Mouse (Mus musculus): ENCODE results near the gene Ran.
A peak's percentile ranks its signal among the peaks of the same experiment; 100 is the strongest.

Gene Ran

GRCm38 (mm10) chr5:129015540-129015939, 4.3 kb upstream of the Ran start:
- no peak for DNase-seq (ENCODE audit: low spot score)

GRCm38 (mm10) chr5:129016370-129016769, 3.5 kb upstream of the Ran start:
- DNase-seq (ENCODE audit: low spot score), result no peak

GRCm38 (mm10) chr5:129018782-129019489, 933 bp upstream of the Ran start:
- DNase-seq (ENCODE audit: low spot score), result no peak

- no peak for DNase-seq (ENCODE audit: low spot score)
Measured at GRCm38 (mm10) chr5:129020300-129020668, 415 bp downstream of the Ran start.

GRCm38 (mm10) chr5:129020731-129021130, 862 bp downstream of the Ran start:
- DNase-seq (ENCODE audit: low spot score), result peak; percentile 25

GRCm38 (mm10) chr5:129025048-129025447, 5.2 kb downstream of the Ran start:
- peak; percentile 47 for DNase-seq (ENCODE audit: low spot score)

- DNase-seq (ENCODE audit: low spot score), result no peak
Measured at GRCm38 (mm10) chr5:129025725-129026124, 5.9 kb downstream of the Ran start.

GRCm38 (mm10) chr5:129026171-129026570, 6.3 kb downstream of the Ran start:
- no peak for DNase-seq (ENCODE audit: low spot score)

- no peak for DNase-seq (ENCODE audit: low spot score)
Measured at GRCm38 (mm10) chr5:129026637-129027036, 6.8 kb downstream of the Ran start.

- DNase-seq (ENCODE audit: low spot score), result no peak
Measured at GRCm38 (mm10) chr5:129029131-129029723, 9.4 kb downstream of the Ran start.

GRCm38 (mm10) chr5:129036678-129037077, 16.8 kb downstream of the Ran start:
- no peak for DNase-seq (ENCODE audit: low spot score)

- no peak for DNase-seq (ENCODE audit: low spot score)
Measured at GRCm38 (mm10) chr5:129037739-129038138, 17.9 kb downstream of the Ran start.

GRCm38 (mm10) chr5:129045641-129046580, 26.0 kb downstream of the Ran start:
- DNase-seq (ENCODE audit: low spot score), result no peak

GRCm38 (mm10) chr5:129049372-129049771, 29.5 kb downstream of the Ran start:
- DNase-seq (ENCODE audit: low spot score), result peak; percentile 74

- DNase-seq (ENCODE audit: low spot score), result no peak
Measured at GRCm38 (mm10) chr5:129051910-129052309, 32.0 kb downstream of the Ran start.

- peak; percentile 52 for DNase-seq (ENCODE audit: low spot score)
Measured at GRCm38 (mm10) chr5:129052636-129053355, 32.9 kb downstream of the Ran start.

GRCm38 (mm10) chr5:129054675-129055284, 34.9 kb downstream of the Ran start:
- DNase-seq (ENCODE audit: low spot score), result no peak

GRCm38 (mm10) chr5:129059116-129059515, 39.2 kb downstream of the Ran start:
- DNase-seq (ENCODE audit: low spot score), result no peak

- peak; percentile 81 for DNase-seq (ENCODE audit: low spot score)
Measured at GRCm38 (mm10) chr5:129061579-129061978, 41.7 kb downstream of the Ran start.

GRCm38 (mm10) chr5:129063037-129063791, 43.3 kb downstream of the Ran start:
- peak; percentile 88 for DNase-seq (ENCODE audit: low spot score)

- no peak for DNase-seq (ENCODE audit: low spot score)
Measured at GRCm38 (mm10) chr5:129063792-129064087, 43.9 kb downstream of the Ran start.
